Mouse (Mus musculus) induced T-regulatory cell, adult 2 months (primary cell): ENCODE data around the gene Pth2r.

Experiments used
- DNase-seq: peaks from one replicate; pipeline ENCODE4 v3.0.0-alpha.2; 2012; ENCODE audit warnings: low read depth

The Pth2r gene

DNA sequence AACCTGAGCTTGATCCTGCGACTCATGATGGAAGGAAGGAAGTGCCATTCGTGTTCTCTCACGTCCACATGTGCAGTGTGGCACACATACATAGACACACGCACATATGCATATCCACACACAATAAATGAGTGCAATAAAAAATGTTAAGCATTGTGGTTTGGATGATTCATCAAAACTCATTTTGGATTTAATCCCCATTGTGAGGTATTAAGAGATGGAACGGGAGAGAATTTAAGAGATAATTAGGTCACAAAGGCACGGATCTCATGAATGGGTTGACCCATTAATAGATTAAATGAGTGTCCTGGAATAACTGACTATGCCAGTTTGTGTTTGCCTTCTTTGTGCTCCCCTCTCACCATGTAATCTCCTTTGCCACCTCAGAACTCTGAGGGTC is at the start of gene Pth2r:
Pth2r (plus strand) TSS at position 301 of the 400 bp plus-strand sequence.
- no peak for DNase-seq

DNA sequence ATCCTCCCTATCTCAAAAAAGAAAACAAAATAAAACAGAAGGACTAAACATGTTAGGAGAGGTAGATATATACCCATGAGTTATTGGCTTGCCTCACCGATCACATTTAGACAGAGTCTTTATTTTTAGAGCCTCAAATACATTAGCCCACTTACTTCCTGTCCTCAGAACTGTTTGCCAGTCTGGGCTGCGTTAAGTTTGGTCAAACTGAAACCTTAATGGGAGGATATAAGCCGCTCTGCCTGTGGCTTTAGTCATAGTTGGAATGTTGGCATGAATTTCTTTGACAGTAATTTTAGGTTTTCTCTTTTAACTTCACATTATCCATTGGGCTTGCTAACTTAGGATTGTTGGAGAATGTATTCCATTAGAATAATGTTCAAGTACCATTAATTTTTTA is 44.1 kb upstream of the Pth2r start:
- DNase-seq: peak; percentile 22

DNA sequence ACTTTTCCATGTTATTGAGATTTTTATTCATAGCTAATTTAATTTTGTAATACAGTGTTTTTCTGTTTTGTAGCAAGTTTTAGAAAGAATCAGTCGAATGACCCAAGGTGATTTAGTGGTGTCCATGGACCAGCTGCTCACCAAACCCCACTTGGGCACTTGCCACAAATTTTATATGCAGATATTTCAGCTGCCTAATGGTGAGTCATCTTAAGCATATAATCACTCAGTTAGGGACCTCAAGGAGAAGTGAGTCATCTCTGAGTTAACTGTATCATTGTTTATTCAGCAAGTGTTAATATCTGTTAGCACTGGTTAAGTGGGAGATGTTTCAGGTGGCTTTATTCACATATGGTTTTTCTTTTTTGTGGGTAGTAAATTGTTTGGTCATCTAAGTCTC is 36.2 kb upstream of the Pth2r start:
- DNase-seq: no peak

DNA sequence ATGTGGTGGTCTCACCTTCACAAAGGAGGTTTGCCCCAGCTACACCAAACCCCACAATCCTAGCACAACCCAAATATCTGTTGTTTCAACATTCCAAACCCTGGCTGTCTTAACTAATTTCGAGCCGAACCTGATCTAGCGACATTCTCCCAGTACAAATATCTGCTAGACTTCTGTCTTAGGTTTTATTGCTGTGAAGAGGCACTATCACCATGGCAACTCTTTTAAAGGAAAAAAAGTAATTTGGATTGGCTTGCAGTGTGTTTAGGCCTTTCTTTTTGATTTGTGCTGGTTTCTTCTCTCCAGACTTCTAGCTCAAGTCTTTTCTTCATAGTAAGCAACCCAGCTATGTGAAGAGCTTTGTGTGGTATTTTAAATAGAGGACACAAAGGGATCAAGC is 1.4 kb upstream of the Pth2r start:
- DNase-seq: no peak

DNA sequence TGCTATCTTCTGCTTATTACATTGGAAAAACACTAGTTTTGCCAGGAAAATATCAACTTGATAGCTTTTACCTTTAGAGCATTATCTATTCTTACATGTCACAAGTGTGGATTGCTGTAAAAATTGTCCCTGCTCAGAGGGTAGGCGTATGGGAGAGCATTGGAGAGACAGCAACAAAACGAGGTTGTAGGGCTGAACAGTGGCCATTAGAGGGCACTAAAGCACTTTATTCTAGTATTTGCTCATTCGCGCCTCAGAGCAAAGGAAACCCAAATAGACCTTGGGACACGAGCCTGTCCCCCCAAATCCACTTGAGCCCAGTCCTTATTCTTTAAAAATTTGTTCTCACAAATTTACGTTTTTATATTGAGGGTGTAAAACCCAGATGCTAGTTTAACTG is 910 bp downstream of the Pth2r start:
- DNase-seq: peak; percentile 50

DNA sequence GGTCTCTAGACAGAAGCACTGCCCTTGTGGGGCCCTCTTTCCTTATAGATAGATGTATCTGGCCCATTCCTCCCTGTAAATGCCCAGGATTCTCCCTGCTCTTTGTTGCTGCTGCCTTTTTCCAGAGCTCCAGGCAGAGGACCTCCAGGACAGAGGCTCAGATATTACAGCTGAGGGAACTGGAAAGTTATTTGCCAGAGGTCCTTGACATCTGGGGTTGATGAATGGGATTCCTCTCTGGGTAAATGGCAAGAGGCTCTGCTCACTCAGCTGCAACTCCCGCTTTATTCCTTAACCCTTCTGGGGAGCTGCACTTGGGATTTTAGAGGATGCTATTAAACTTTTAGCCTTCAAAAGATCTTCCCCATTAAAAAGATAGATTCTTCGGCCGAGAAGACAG is 26.6 kb downstream of the Pth2r start:
- no peak for DNase-seq

DNA sequence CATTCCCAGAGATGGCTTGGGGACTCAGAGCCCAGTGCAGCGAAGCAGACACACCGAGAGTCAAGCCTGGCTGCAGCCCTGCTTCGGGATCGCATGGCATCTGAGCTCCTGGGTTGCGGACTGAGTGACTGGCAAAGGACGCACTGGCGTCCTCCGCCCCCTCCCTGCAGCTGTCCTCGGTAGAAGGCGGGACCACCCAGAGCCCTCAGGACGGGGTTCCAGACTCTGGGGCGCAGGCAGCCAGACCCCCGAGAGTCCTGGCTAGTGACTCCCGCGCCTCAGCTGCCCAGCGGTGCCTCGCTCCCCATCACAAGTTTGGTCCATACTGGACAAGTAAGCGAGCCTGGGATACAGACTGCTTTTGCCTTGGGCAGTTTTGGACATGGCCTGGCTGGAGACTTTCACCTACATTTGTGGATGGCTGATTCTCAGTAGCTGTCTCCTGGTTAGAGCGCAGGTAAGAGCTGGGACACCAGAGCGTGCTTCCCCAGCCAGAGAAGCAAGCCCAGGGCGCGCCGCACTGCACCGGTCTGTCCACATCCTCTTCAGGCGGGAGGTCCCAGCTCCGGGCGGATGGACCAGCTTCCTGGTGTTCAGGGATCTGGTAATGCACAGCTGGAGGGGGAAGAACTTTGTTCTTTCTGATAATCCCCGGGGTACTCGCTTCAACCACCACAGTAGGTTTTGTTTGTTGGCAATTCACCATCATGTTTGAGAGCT is 29.5 kb downstream of the Pth2r start:
- DNase-seq: no peak

DNA sequence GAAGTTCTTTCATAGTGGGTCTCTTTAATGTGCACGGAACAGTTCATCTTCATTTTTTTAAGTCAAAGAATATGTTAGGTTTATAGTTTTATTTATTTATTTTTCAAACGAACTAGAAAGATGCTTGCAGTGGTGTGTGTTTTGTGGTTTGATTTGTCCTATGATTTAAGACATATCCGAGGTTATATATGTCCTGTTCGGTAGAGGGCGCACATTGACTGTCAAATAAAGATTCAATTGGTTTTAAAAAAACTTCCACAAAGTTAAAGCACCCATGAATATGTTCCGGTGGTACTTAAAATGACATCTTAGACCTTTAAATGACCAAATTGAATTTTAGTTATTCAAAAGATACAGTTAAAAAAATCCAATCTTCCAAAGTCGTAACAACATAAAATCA is 30.3 kb downstream of the Pth2r start:
- DNase-seq: peak; percentile 52

DNA sequence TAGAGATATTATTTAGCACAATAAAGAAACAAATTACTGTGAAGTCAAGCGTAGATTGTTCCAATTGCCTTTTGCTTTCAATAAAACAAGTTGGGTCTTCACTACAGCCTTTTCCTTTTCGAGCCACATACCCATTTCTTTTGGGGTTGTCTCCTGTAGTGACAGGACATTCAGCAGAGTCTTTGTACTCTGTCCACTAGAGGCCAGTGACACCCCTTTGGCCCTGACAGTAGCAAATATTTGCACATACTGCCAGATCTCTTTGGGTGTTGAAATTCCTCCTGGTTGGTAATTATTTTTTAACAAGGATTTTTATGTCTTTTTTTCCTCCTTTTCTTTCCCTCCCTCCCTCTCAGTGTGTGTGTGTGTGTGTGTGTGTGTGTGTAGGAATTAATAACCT is 31.0 kb downstream of the Pth2r start:
- no peak for DNase-seq

DNA sequence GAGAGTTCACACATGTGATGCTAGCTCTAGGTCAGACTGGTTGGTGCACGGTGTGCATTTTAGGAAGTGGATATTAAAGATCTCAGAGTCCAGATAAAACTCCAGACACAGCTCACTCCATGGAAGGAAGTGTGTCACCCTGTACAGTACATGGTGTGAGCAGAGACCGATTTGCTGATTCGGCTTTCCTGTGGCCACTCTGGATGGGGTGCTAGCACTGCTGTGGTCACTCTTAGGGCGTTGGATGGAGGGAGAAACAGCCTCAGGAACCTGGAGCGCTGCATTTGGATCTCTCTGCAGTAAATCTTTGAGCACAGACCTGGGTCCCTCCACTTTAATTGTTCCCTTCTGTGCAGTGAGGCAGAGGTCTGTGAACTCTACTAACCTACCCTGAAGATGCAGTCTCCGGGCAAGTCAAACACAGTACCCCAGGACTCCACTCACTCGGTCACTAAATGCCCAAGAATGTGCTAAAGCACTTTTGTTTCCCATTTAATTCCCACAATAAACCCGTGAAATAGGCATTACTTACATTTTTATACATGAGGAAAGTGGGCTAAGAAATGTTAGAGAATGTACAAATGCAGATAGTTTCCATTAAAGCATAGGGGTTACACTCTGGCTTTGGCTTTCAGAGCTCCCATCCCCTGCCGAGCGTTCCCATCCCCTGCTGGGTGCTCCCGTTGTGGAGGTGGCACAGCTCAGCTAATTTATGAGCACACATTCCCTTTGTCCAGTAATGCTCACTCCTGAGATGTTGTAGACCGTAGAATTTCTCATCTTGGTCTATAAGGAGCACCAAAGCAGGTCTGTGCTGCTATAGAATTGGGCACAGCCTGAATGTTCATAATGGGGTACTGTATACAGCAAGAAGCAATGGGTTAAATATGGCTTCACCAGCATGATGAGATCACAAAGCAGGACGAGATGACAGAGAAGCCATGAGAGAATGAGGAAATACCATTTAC is 32.5 kb downstream of the Pth2r start:
- no peak for DNase-seq

DNA sequence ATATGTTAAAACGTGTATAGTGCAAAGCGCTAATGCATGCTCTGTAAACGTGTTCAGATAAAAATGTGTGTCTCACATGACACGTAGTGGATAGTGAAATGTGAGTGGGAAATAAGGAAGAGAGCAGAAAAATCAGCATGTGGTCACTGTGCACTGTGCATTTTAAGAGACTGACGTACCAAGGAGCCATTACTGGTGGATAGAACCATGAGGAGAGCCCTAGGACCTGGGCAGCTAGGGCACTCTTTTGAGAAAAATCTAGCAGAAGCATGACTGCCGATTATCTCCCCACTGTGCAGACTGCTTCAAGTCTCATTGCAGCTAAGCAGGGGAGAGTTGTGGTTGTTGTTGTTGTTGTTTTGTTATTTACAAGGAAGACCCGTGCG is 33.2 kb downstream of the Pth2r start:
- DNase-seq: no peak

DNA sequence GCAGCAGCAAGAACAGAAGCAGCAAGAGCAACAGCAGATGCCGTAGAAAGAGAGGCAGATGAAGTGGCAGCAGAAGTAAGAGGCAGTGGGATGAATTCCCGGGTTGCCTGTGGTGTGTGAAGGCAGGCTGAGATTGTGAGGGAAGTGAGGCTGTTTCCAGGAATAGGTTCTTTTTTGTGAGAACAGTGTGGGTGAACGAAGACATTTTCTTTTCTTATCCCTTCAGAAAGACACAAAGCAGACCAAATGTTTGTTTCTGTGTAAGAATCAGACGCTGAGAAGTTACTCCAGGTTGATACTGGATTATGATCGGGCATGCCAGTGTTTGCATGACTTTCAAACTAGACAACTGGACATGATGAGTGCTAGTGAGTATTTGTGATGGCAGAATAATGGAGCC is 52.2 kb downstream of the Pth2r start:
- no peak for DNase-seq

DNA sequence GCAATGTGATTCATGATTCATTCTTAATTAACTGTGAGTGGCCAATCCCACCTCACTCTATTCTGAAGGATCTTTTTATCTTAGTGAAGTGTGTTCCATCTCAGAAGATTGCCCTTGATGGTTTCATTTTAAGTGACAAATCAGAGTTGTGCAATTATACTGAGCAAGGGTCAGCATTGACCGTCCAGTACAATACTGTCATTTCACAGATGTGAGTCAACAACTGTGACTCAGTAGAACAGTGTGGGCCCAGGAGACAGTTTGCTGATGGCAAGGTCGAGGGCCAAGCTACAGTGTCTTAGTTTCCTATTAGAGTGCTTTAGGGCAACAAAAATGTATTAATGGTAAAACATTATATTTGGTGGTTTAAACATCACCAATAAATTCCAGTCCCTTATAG is 55.9 kb downstream of the Pth2r start:
- no peak for DNase-seq

DNA sequence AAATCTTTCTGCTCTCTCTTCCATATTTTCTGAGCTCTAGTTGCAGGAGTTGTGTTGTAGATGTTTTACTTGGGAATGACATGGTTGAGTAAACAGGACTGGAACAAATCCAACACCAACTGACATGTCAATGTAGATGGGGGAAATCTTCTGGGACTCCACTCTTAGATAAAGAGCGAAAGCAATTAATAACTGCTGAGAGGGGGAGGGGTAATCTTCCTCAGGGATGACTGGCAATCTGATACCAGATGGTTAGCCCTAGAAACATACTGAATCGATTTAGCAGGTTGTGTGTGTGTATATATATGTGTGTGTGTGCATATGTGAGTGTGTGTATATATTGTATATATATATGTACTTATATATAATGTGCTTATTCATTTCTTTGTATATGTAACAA is 58.4 kb downstream of the Pth2r start:
- DNase-seq: no peak

DNA sequence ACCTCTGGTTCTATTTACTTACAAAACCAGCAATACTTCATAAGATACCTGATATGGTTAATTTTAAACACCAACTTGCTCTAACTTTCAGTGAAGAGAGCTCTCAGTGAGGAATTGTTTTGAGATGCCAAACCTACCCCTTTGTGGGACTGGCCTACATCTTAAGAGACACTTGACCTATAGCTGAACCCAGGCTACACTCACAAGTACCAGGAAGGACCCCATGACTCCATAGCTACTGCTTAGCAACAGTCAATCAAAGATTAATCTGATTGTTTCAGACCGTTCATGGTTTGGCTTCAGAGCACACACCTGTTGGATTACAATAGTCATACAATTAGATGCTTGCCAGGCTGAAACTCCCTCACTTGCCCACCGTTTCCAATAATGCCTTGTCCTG is 71.1 kb downstream of the Pth2r start:
- no peak for DNase-seq

DNA sequence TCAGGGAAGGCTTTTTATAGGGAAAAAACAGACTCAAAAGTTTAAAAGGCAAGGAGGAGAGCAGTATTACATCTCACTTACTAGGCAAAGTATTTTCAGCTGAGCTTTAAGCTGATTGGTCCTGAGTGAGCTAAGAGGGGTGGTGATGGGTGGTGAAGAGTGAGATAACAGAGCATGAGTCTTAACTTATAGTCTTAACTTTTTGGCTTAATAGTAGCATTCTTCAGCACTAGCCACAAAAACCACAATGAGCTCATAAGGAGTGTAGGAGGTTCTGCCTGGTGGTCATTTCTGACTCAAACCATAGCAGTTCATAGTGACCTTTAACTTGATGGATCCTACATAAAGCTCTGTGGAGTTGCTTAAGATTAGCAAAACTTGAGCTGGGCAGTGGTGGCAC is 72.3 kb downstream of the Pth2r start:
- no peak for DNase-seq

DNA sequence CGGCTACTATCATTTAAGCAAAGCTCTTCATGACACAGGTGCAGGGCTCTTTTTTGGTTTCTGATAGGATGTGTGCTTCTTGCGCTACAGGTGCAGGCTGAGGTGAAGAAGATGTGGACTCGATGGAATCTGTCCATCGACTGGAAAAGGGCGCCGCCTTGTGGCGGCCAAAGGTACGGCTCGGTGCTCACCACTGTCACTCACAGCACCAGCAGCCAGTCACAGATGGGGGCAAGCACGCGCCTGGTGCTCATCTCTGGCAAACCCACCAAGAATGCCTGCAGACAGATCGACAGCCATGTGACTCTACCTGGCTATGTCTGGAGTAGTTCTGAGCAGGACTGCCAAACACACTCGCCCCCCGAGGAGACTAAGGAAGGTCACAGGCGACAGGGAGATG is 106.5 kb downstream of the Pth2r start:
- peak; percentile 7 for DNase-seq

DNA sequence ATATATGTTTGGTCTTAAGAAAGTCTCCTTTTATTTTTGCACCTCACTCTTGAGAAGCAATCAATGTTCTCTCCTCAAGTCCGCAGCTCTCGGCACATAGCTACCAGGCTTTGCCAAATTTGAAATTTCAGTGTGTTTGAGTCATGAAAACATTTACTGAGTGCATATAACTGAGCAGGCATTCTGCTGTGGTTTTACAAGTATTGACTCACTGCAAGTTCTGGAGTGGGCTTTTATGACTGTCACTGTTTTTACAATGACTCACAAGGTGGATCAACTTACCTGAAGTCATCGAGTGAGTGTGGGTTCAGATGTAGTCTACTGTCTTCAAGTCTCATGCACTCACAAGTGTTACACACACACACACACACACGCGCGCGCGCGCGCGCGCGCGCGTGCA is 107.8 kb downstream of the Pth2r start:
- no peak for DNase-seq

DNA sequence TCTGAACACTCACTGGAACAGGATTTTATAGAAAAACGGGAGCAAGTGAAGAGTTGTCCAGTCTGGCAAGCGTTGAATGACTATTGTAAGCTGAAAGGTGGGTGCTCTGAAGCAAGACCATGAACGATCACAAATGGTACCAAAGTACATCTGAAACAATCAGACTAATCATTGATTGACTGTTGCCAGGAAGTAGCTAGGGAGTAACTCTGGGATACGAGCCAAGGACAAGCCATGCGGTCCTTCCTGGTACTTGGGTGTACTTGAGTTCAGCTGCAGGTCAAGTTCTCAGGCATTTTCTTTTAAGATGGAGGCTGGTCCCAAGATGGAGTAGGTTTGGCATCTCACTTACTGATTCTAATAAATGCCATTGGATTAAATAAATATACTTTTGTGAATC is 125.6 kb downstream of the Pth2r start:
- no peak for DNase-seq

DNA sequence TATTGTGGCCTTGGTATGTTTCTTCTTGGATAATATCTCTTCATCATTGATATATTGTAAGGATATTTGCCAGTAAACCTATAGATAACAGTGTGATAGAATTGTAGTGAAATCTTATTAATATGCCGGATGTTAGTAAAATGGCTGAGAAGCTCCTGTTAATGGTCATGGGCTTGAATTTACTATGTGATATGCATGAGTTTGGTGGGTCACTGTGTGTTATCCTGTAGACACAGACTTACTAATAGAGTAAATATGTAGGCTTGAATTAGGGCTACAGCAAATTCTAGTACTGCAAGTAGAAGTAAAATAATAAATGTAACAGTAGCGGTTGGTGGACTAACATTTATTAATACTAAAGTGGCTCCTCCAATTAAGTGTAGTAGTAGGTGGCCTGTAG is 139.1 kb downstream of the Pth2r start:
- no peak for DNase-seq

DNA sequence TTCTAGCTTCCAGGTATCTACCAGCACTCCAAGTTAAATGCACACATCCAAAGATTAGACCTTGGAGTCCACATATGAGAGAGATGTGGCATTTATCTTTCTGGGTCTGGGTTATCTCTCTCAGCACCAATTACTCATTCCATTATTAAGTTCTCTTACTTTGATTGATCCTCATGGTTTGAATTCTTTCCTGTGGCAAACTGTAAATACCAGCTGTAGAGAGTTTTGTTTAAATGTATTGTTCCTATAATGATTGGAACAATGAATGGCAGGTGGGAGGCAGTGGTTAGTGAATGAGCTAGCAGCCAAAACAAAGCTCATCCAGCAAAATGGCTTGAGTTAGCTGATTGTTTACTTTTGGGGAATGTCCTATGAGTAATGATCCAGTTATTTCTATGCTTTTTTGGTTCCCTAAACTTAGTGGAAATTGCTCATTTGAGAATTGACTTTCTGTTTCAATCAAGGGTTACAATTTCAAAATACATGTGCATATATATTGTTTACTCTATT is 140.7 kb downstream of the Pth2r start:
- DNase-seq: no peak
